Mouse (Mus musculus) spleen, embryonic (tissue): ENCODE measurements around the gene Bdh1.
"Not testable (repeated sequence)": the region's sequence is repeated elsewhere in the genome, so short reads cannot be mapped to it uniquely, and the experiment has no call there.

Experiments
- CTCF ChIA-PET: fragments of 350-600 bp; sonication (Branson Sonifier 250); formaldehyde crosslinking; loops from one replicate; lab custom pipeline; 2022; lab: Charles Lee

The Bdh1 gene

DNA sequence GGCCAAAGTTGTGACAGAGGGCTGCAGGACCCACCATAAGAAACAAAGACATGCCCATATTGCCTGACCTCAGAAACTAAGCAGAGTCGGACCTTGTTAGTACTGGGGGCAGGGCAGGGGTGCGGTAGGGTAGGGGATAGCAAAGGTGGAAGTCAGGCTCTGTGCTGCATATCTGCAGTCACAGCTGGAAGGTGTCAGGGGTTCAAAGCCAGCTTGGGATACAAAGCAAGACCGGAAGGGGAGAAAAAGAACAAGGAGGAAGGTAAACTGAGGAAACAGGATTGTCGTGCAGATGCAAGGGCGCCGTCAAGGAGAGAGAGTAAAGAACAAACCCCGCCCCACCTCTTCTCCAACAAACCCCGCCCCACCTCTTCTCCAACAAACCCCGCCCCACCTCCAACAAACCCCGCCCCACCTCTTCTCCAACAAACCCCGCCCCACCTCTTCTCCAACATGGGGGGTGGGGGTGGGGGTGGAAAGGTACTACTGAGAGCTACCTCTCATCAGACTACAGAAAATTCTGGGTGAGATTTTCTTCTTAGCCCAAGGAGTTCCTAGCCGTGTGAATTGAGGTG is 40.1 kb downstream of the Bdh1 start:
- CTCF ChIA-PET = no interaction called here

DNA sequence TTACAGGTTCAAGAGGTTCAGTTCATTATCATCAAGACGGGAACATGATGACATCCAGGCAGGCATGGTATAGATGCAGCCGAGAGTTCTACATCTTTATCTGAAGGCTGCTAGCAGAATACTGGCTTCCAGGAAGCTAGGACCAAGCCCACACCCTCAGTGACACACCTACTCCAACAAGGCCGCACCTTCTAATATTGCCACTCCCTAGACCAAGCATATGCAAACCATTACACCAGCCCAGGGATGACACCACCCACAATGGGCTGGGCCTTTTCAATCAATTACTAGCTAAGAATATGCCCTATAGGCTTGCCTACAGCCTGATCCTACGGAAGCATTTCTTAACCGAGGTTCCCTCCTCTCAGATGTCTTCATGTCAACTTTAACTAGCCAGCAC is 42.9 kb downstream of the Bdh1 start:
- CTCF ChIA-PET = no interaction called here

DNA sequence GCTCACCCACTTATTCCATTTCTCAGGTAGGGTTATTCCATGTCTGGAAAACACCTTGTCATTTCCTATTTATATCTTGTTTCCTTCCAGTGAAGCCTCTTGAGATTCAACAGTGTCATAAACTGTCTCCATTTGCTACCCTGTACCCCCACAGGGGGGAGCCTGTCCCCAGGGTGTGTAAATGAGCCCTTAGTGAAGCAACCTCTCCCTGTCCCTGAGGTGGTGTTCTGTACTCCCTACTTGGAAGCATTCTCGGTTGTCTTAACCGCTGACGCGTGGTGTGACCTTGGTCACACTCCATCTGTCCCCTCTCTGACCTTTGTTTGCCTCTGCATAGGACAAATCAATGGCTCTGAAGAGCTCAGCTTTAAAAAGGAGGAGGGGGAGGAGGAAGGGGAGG is 43.5 kb downstream of the Bdh1 start:
- CTCF ChIA-PET = no interaction called here

DNA sequence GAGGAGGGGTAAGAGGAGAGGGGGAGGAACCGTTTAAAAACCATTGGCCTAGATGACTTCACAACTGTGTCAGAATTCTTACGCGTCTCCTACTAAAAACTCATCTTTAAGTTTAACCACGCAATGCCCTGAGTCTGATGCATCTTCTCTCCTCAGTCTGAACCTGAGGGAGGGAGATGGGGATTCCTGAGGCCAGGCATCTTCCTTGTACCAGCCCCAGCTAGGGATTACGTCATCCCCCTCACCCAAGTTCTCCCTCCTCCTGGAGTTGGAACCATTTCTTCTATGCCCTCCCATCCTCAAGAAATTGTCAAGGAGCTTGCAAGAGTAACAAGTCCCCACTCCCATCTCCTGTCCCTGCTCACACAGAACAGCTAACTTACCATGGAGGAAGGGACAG is 44.0 kb downstream of the Bdh1 start:
- CTCF ChIA-PET = no interaction called here

DNA sequence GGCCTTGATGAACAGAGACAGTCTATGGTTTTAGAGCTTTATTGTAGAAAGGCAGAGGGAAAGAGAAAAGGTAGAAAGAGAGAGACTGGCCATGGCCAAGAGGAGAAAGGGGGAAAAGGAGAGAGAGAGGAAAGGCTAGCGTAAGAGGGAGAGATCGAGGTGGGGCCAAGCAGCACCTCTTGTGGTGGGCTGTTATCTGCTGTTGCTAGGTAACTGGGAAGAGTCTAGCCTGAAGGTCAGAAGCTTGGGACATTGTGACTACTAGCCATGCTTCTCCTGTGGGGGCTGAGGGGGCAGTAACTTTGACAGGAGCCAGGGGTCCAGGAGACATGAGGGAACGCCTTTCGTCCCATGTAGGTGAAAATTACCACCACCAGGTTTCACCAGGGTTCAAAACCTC is 48.7 kb downstream of the Bdh1 start:
- CTCF ChIA-PET = not testable (repeated sequence)

DNA sequence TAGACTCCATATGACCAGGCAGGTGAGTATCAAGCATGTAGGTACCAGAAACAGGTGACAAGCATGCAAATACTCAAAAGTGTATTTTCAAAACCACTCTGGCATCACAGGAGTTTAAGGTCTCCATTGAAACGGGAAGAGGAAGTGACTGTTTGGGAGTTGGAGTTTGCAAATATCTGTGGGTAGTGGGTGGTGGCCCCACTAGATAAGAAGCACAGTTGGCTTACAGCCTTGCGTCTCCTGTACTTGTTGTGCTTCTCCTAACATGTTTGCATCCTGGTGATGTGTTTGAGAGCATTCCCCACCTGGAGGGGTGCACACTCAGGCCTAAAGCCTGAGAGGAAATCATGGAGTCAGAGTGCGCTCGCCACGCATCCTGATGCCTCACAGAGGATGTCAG is 49.9 kb downstream of the Bdh1 start:
- CTCF ChIA-PET = no interaction called here

DNA sequence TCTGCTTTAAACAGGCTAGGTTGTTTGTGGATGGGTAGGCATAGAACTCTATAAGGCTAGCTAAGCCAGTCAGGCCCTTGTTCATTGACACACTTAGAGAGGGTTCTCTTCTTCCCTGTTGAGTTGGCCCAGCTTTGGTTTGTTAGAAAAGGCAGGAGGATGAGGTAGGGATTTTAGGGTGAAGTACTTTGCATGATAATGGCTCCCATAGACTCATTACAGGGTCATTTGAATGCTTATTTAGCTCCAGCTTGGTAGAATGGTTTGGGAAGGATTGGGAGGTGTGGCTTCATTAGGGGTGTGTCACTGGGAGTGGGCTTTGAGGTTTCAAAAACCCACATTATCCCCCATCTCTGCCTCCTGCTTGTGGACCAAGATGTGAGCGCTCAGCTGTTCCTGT is 51.1 kb downstream of the Bdh1 start:
- CTCF ChIA-PET = no interaction called here

DNA sequence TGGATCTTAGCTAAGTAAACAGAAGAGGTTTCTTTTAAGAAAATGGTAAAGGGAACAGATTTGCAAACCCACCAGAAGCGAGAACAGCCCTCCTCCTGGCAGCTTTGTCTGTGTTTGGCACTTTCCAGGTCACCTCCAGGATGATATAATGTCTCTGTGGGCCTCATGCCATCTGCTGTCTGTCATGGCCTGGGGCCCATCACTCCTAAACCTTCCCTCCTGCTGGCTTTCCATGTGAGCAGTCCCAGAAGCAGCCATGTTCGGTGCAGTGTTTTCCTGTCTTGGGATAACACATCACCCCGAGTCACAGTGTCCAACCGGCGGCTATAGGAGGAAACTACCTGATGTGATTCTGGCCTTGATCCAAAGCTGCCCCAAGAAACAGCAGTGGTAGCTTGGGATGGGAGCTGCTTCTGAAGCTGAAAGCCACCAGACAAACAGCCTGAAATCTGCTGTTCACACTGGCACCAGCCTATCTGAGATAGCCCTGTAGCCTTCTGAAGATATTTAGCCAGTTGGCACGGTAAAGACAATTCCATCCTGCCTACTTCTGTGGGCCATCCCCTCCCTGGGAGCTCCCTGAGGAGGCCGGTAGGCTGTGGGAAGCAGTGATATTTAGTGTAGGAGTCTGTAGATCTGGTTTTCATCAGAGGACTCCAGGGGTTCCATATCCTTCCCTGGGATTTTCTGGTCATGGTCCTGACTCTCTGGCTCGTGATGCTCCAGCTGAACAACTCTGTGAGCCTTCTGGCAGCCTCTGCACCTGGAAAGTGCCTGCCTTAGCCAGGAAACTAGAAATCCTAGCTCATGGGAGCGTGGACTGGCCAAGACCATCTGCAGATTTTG is 53.3 kb downstream of the Bdh1 start:
- CTCF ChIA-PET = no interaction called here

DNA sequence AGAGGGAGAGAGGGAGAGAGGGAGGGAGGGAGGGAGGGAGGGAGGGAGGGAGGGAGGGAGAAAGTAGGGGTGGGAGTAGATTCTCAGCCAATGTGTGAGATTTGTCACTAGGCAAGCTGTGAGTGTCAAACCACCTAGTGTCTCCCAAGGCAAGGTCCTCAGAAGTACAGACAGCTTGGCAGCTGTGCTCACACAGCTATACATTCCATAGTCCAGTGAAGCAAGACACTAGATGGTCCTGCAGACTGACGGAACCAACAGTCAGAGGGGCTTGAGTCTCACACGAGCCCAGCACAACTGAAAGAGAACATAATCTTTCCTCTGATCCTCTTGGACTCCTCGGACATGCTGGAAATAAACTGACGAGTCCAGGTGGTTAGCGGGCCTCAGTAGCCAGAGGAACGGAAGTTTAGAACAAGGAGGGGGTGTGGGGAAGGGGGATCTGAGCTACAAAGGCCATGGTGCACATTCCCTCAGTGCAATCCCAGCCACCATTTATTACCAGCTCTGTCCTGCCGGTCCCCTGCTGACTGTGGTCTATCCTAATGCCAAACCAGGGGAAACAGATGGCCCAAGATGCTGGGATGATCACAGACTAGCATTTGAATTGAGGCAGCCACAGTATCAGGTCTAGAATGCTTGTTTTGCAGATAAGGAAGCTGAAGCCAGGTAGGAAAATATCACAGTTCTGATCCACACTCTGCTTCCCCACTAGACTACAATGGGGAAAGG is 55.0 kb downstream of the Bdh1 start:
- CTCF ChIA-PET = no interaction called here

DNA sequence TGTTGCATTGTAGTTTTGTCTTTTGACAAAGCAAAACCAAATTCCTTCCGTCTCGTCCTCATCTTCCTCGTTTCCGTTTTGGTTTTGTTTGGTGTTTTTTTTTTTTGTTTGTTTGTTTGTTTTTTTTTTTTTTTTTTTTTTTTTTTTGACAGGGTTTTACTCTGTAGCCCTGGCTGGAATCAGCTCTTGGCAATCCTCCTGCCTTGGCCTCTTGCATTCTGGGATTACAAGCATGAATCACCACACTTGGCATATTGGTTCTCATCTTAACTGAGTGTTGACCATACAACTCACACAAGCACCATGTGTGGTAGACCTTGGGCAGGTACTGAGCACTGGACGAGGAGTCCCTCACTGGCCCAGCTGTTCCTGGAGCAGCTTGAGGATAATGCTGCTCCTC is 63.3 kb downstream of the Bdh1 start:
- CTCF ChIA-PET = interaction anchor here (0.5 kb wide), 1 partner anchor 44 kb away, joined by 4 read pairs; no protein-coding TSS in a partner anchor

DNA sequence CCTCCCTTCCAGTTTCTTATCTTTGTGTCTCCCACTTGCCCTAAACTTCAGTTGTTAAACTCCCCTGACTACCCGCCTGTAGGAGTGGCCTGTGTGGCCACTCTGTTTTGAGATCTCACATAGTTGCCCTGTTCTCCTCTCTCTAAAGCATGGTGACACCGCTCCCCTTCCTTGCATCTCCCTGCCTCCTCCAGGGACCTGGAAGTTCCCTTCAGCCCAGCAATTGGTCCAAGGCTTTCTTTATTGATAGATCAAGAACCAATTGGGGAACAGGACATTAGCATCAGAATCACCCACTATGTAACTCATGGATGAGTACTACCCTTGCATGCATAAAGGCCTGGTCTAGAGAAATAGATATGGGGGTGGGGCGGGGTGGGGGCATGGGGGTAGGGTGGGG is 65.2 kb downstream of the Bdh1 start:
- CTCF ChIA-PET = no interaction called here

DNA sequence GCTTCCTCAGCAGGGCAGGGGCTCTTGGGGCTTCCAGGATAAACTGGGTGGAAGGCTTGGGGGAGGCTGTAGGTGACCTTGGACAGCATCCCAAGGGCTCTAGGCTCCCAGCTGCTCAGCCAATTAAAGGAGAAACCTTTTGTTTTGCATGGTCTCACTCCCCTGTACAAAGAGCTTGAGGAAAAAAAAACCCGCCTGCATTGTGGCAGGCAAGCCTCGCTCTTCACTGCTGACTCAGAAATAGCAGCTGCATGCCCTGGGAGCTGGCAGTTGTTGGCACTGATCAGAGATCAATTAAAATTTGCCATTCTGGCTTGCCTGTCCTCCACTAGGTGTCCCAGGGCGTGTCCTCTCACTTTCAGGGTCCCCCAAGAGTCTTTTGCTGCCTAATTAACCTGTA is 67.0 kb downstream of the Bdh1 start:
- CTCF ChIA-PET = no interaction called here

DNA sequence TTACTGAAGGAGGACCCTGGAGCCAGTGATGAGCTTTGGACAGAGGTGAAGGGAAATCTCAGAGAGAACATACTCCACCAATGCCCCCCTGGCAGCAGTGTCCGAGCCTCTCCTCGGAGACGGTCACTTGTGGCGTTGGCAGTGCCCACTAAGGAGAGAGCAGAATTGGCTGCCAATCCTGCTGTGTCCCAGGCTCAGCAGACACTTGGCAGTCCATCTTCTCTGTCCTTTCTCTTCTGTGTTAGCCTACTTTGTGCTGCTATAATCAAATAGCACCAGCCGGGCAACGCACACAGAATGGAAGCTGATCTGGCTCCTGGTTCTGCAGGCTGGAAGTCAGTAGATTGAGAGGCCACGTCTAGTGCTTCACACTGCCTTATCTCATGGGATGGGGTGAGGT is 68.9 kb downstream of the Bdh1 start:
- CTCF ChIA-PET = no interaction called here

DNA sequence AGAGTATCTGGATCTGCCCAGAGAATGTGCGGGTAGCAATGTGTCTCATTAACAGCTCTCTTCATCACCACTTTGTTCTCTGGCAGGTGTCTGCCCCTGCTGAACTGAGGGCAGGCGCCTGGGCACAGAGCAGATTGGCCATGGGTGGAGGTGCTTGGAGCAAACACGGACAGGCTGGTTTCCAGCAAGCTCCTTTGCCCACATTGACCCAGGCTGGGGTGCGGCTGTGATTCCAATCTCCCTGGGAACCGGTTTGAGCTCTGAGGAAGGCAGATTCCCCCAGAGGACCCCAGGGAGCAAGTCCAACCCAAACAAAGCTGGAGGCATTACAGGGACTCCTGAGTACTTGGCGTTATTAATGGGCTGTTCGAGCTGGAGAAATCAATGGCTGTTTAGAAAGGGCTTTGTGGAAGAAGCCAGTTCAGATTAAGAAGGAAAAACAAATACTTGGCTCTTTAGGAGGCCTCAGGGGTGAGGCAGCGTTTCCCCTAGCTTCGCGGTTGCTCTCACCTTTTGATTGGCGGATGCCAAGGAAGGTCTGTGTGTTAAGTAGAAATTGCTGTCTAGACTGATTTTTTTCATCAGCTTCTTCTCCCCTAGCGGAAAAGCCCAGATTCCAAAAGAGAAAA is 71.0 kb downstream of the Bdh1 start:
- CTCF ChIA-PET = no interaction called here

DNA sequence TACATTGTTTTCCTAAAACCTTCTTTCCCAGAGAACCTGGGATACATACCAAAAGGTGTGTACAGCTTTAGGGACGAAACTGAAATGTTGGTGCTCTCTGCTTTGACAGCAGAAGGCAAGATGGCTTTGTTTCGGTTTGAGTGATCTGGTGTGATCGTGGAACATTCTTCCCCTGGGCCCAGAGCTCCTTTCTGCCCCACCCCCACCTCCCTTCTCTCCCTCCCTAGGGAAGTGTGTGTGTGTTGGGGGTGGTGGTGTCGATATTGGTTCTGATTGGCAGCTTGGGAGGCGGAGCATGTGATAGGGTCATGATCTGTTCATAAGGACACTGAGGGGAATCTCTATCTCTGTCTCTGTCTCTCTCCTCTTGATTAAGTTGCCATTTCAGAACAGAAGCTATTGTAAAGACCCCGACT is 71.5 kb downstream of the Bdh1 start:
- CTCF ChIA-PET = no interaction called here

DNA sequence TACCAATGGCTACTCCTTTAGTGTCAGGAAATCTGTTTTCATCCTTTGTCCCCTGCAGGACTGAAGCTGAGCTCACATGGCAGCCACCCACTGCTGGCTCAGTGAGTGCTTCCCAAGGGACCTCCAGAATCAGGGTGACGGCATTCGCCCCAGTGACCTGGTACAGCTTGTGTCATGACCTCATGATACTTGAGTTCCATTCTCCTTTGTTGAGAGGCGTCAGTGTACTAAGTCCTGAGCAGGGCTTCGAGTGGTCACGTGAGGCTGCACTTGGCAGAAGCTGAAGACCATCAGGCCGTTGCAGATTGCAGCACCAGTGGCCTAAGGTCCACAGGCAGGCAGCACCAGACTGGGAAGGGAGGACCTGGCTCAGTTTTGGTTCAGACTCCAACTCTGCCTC is 71.9 kb downstream of the Bdh1 start:
- CTCF ChIA-PET = no interaction called here

DNA sequence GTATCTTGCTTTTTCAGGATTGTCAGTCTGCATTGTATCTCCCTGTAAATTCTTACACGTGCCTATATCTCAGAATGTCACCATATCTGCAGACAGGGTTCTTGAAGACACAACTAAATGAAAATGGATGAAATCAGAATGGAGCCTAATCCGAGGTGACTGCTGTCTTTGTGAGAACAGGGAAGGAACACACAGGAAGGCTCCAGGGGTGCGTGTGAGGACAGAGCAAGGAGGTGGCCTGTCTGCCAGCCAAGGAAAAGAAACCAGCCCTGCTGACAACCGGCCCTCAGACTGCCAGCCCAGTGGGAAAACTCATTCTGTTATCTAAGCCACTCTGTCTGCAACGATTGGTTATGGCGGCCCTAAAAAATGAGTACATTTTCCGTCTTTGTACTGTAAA is 73.3 kb downstream of the Bdh1 start:
- CTCF ChIA-PET = no interaction called here

DNA sequence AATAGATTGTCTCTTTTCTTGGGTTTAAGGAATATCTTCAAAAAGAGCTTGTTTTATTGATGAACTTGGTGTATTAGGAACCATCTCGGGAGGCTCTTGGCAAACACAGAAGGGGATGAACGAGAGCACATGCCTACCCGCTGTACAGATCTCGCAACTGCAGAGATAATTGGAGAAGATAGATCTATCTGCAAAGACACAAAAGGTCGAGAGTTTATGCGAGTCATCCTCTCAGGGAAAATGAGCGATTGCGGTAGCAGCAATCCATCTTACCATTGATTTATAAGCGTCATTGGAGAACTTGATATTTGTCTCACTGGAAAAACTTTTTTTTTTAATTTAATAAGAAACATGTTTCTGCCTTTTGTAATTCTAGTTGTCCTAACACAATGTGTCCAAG is 73.7 kb downstream of the Bdh1 start:
- CTCF ChIA-PET = no interaction called here

DNA sequence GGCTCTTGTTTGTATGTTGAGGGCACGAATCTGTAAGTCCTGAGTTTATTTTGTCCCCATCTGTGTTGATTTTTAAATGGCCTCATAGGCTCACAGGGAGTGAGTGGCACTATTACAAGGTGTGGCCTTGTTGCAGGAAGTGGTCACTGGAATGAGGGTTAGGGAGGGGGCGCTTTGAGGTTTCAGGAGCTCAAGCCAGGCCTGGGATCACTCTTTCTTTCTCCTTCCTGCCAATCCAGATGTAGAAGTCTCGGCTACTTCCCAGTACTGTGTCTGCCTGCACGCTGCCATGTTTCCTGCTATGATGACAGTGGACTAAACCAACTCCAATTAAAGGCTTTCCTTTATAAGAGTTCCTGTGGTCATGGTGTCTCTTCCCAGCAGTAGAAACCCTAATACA is 76.3 kb downstream of the Bdh1 start:
- CTCF ChIA-PET = no interaction called here

DNA sequence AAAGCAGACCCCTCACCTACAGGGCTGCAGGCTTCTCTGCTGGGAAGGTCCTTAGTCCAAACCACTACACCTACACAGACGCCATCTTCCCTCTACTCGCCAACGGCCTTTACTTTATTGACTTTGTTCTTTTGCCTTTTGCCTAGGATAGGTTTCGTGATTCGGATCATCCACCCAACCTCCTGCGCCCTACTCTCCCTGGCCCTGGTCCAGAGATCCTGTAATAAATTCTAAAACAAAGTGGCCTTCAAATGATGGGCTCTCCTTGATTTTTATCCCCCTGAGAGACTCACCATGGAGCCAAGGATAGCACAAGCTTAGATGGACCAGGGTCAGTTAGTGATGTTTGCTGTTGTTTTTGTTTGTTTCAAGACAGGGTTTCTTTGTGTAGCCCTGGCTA is 76.9 kb downstream of the Bdh1 start:
- CTCF ChIA-PET = no interaction called here

DNA sequence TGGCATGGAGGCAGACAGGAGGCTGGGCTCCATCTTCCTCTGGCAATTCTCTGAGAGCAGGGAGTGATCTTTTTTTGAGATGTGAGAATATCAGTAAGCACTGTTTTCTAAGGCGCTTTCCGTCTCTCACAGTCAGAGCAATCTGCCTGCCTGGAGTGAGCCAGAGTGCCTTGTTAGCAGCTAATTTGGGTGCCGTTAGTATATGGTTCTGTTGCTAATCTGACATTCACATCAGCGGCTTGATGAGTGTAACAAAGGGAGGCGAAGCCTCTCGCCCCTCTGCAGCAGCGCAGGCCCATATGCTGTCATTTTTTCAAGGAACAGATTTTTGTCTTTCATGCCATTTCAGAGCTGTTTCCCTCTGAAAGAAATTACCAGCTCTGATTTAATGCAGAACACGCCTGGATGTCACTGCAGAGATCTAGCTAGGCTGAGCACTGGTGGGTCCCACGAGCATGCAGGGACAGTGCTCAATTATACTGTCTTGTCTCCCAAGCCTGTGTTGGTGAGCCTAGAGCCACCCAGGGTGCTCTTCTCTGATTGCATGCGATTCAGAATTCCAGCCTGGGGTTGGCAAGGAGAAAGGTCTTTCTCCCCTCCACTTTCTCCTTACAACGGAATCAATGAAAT is 77.7 kb downstream of the Bdh1 start:
- CTCF ChIA-PET = no interaction called here

DNA sequence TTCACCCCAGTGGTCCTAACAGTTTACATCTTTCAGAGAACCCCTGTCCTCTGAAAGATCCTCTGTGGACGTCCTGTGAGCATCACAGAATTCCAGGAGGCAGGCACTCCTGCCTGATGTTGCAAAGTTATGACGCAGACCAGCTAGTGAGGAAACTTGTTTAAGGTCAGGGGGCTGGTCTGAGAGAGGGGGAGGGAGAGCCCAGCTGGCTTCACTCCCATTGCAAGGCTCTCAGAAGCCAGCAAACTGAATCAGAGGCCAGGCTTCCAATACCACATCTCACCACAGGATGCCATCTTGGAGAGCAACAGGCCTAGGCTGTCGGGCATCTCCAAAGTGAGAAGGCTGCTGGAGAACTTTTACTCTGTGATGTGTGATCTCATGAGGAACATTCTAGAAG is 78.5 kb downstream of the Bdh1 start:
- CTCF ChIA-PET = no interaction called here
